Mouse (Mus musculus) C2C12 (cell line): ENCODE results near the gene Olfr411. TPM values are rescaled to one million over a fixed set of nuclear protein-coding genes. Genes with fewer than 3 reads are reported as not detected.

ENCODE experiments used
- H3K27me3 ChIP-seq: one replicate; pipeline ENCODE4 v1.6.1; 2011; ENCODE audit not compliant: control insufficient read depth, insufficient read depth, insufficient read length
- H3K36me3 ChIP-seq: one replicate; pipeline ENCODE4 v1.6.1; 2011; ENCODE audit not compliant: control insufficient read depth, insufficient read depth
- H3K4me3 ChIP-seq: one replicate; pipeline ENCODE4 v1.5.1; 2011; ENCODE audit warnings: mild to moderate bottlenecking, control low read depth; ENCODE audit not compliant: poor library complexity, insufficient read depth, severe bottlenecking
- H3K79me2 ChIP-seq: one replicate; pipeline ENCODE4 v1.6.1; 2011; ENCODE audit not compliant: control insufficient read depth, insufficient read depth
- H3K79me3 ChIP-seq: one replicate; pipeline ENCODE4 v1.6.1; 2011; ENCODE audit warnings: low read depth, control low read depth
- H3ac ChIP-seq: one replicate; pipeline ENCODE3; 2011; ENCODE audit warnings: low read depth; ENCODE audit not compliant: control insufficient read depth, insufficient read length
- CEBPB ChIP-seq: IDR thresholded peaks from one replicate; pipeline ENCODE4 v1.6.1; 2011; ENCODE audit warnings: low read depth, mild to moderate bottlenecking, control low read depth, moderate library complexity
- CTCF ChIP-seq: IDR thresholded peaks from one replicate; pipeline ENCODE4 v1.5.1; 2011; ENCODE audit not compliant: control insufficient read depth, insufficient read depth, insufficient read length
- FOSL1 ChIP-seq: IDR thresholded peaks from one replicate; pipeline ENCODE4 v1.8.0; 2011; ENCODE audit warnings: mild to moderate bottlenecking, low read length; ENCODE audit not compliant: poor library complexity, insufficient read depth, severe bottlenecking
- MAX ChIP-seq: IDR thresholded peaks from one replicate; pipeline ENCODE4 v1.6.1; 2011; ENCODE audit warnings: mild to moderate bottlenecking, control low read depth
- MYOD1 ChIP-seq: IDR thresholded peaks from one replicate; pipeline ENCODE4 v1.6.1; 2011; ENCODE audit warnings: low read depth; ENCODE audit not compliant: control insufficient read depth, insufficient read length
- MYOG ChIP-seq: IDR thresholded peaks from one replicate; pipeline ENCODE4 v1.6.1; 2011; ENCODE audit not compliant: control insufficient read depth, insufficient read length; ENCODE audit errors: extremely low read depth
- USF1 ChIP-seq: IDR thresholded peaks from one replicate; pipeline ENCODE4 v1.6.1; 2011; ENCODE audit warnings: low read depth, mild to moderate bottlenecking, control low read depth, moderate library complexity
- polyA plus RNA-seq: library from polyadenylated mRNA; unstranded; fragments of >200 nt; fragmentation: generic; extraction: Trizol; gene quantifications from one replicate; pipeline ENCODE4 v1.2.1, GENCODE M21; 2012; ENCODE audit warnings: missing spikeins

Olfr411 gene
- polyA plus RNA-seq, 1 experiment, result not detected

DNA sequence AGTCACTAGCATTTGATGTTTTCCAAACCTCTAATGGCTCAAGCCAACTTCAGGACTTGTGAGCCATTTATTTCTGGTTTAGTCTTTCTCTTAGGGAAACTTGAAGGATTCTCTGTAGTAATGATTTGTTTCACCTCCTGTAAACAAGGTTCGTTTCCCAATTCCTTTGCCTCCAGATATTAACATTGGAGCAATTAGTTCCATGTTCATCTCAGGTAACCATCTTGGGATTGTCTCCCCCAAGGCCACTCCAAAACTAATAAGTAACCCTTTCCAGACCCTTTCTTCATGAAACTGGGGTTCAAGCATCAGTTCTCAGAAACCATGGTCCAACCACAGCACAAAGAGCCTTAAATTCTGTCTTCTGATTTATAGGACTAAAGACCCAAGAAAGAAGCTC is 9.3 kb upstream of the Olfr411 start, which contains the start of gene Olfr412:
TSS of gene Olfr412 (plus strand) at position 301 of the 400 bp plus-strand sequence.
- H3K4me3 ChIP-seq, result no peak within 1 kb of the TSS
- H3K79me3 ChIP-seq, result no peaks in the 10 kb centered on the region
- no peaks in the 10 kb centered on the region for H3K27me3 ChIP-seq
- H3K79me2 ChIP-seq, result no peaks in the 10 kb centered on the region
- no peak within 1 kb of the TSS for H3ac ChIP-seq
- no peaks in the 10 kb centered on the region for H3K36me3 ChIP-seq
- TF ChIP-seq CEBPB (no peak), MYOG (no peak), FOSL1 (no peak), MYOD1 (no peak), USF1 (no peak), MAX (no peak), CTCF (no peak)

DNA sequence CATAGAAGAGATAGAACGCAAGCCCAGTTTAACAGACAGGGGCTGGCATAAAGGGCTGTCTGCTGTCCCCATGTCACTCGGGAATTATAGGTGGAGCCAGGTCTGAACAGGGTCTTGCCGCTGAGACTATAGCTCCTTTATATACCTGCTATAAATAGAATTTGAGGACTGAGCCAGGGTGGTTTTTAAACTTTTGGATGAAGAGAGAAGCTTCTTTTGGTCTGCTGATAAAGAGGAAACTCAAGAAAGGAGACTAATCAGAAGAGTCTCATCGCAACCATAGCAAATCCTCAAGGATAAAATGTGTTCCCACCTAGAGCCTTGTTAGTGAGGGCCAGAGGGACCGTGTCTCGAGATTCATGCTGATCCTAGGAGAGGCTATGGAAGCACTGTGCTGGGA is 14.5 kb downstream of the Olfr411 start, which contains the start of gene Olfr410:
TSS of gene Olfr410 (minus strand) at position 101 of the 400 bp plus-strand sequence.
- TF ChIP-seq CEBPB (no peak), MAX (no peak), USF1 (no peak), MYOD1 (no peak)
- no peak within 1 kb of the TSS for H3K4me3 ChIP-seq
- no peaks in the 10 kb centered on the region for H3K79me3 ChIP-seq
- no peak within 1 kb of the TSS for H3ac ChIP-seq
- H3K79me2 ChIP-seq, result no peaks in the 10 kb centered on the region
- H3K27me3 ChIP-seq, result no peaks in the 10 kb centered on the region
- no peaks in the 10 kb centered on the region for H3K36me3 ChIP-seq

DNA sequence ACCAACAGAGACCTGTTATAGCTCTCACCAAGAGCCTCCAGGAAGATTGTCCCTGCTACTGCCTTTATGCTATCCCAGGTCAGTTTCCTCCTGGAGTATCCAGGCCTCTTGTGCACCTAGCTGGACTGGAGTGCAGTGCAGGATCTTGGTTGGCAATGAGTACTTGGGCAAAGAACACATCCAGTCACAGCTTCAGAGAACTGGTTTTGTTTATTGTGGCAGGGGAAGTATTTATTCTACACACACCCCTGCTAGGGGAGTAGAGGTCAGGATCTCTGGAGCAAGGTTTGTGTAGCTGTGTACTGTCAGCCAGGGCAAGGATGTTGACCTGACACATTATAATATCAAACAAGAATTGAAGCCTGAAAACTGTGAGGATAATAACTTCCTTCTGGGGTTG is 23.7 kb downstream of the Olfr411 start:
- TF ChIP-seq FOSL1, result no peak
- TF ChIP-seq MYOG, result no peak
- TF ChIP-seq USF1, result no peak
- TF ChIP-seq MAX, result no peak
- TF ChIP-seq CEBPB, result no peak
- no peak for TF ChIP-seq MYOD1
- TF ChIP-seq CTCF, result no peak
- H3K79me2 ChIP-seq, result no peaks in the 10 kb centered on the region
- no peaks in the 10 kb centered on the region for H3K36me3 ChIP-seq
- no peak overlapping the region for H3ac ChIP-seq
- H3K4me3 ChIP-seq, result no peak overlapping the region
- H3K27me3 ChIP-seq, result no peaks in the 10 kb centered on the region
- no peaks in the 10 kb centered on the region for H3K79me3 ChIP-seq

DNA sequence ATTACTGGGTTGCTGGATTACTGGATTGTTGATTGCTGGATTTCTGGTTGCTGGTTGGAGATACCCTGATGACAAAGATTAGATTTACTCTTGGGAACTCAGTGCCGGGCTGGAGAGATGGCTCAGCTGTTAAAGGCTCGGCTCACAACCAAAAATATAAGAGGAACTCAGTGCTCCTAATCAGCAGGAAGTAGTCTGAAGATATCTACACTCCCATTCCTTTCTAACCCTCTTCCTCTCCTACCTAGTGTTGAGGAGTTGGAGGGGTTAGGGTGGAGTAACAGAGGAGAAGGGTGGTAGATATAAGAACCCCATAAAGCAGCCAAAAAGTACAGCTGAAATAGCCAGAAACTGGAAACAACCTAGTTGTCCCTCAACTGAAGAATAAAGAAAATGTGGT is 26.4 kb downstream of the Olfr411 start:
- no peaks in the 10 kb centered on the region for H3K36me3 ChIP-seq
- no peaks in the 10 kb centered on the region for H3K27me3 ChIP-seq
- no peak overlapping the region for H3K4me3 ChIP-seq
- H3ac ChIP-seq, result no peak overlapping the region
- H3K79me3 ChIP-seq, result no peaks in the 10 kb centered on the region
- H3K79me2 ChIP-seq, result no peaks in the 10 kb centered on the region
- TF ChIP-seq MAX (no peak), FOSL1 (no peak), CTCF (no peak), CEBPB (no peak), USF1 (no peak)

Other genes with a start within 250 kb of the Olfr411 start
- not detected for gene Olfr401, start 238.9 kb downstream of the Olfr411 start, polyA plus RNA-seq
- not detected for gene Olfr402, start 199.1 kb downstream of the Olfr411 start, polyA plus RNA-seq
- gene Olfr403, start 166.4 kb downstream of the Olfr411 start, polyA plus RNA-seq, result not detected
- gene Olfr43, start 141.3 kb downstream of the Olfr411 start, polyA plus RNA-seq, result not detected
- gene Olfr406, start 92.8 kb downstream of the Olfr411 start, polyA plus RNA-seq, result not detected
- gene Olfr59, start 68.9 kb downstream of the Olfr411 start, polyA plus RNA-seq, result not detected
- not detected for gene Olfr410, start 14.6 kb downstream of the Olfr411 start, polyA plus RNA-seq
- gene Olfr412, start 9.4 kb upstream of the Olfr411 start, polyA plus RNA-seq, result not detected